Mouse (Mus musculus): ENCODE results near the gene Tcf7l1. TPM values are rescaled to one million over a fixed set of nuclear protein-coding genes. Genes with fewer than 3 reads are reported as not detected.

The Tcf7l1 gene
- polyA plus RNA-seq, 1 experiment from 2014 or later: 48.8 TPM

GRCm38 (mm10) chr6:72711508-72712081 lies 77.5 kb downstream of the Tcf7l1 start:
- Histone ChIP-seq H3K4me2 (replicated peaks; ENCODE audit: low read depth, low read length) (no peak overlapping the region), H3K4me3 (ENCODE audit: low read length) (no peak overlapping the region), H3K27ac (ENCODE audit: low read depth, low read length) (peak overlapping the region; percentile 33; the same call in 1 of the 2 replicates), H3K4me1 (ENCODE audit: control insufficient read depth, insufficient read depth, low read length) (peaks cover 29% of the 10 kb centered on the region), H3K9me3 (ENCODE audit: control insufficient read depth, low read length) (no peaks in the 10 kb centered on the region), H3K9ac (ENCODE audit: low read depth, low read length) (no peak overlapping the region), H3K27me3 (ENCODE audit: control insufficient read depth, insufficient read depth, low read length) (no peaks in the 10 kb centered on the region), H3K36me3 (ENCODE audit: control insufficient read depth, insufficient read depth, low read length) (no peaks in the 10 kb centered on the region)
- WGBS: 16% methylated on average over 8 of the region's 8 CpGs
- peak; percentile 37 for ATAC-seq (ENCODE audit: low FRiP score, low TSS enrichment)

GRCm38 (mm10) chr6:72710897-72711507 lies 78.1 kb downstream of the Tcf7l1 start:
- H3K9me3 ChIP-seq (ENCODE audit: control insufficient read depth, low read length): no peaks in the 10 kb centered on the region
- H3K27ac ChIP-seq (ENCODE audit: low read depth, low read length): no peak overlapping the region
- peaks cover 29% of the 10 kb centered on the region for H3K4me1 ChIP-seq (ENCODE audit: control insufficient read depth, insufficient read depth, low read length)
- H3K27me3 ChIP-seq (ENCODE audit: control insufficient read depth, insufficient read depth, low read length): no peaks in the 10 kb centered on the region
- H3K4me3 ChIP-seq (ENCODE audit: low read length): no peak overlapping the region
- WGBS: 58% methylated on average over 10 of the region's 10 CpGs
- H3K9ac ChIP-seq (ENCODE audit: low read depth, low read length): no peak overlapping the region
- no peak for ATAC-seq (ENCODE audit: low FRiP score, low TSS enrichment)
- no peaks in the 10 kb centered on the region for H3K36me3 ChIP-seq (ENCODE audit: control insufficient read depth, insufficient read depth, low read length)
- H3K4me2 ChIP-seq (replicated peaks; ENCODE audit: low read depth, low read length): no peak overlapping the region

- H3K4me1 ChIP-seq (ENCODE audit: control insufficient read depth, insufficient read depth, low read length): peaks cover 39% of the 10 kb centered on the region
- WGBS: 72% methylated on average over 5 of the region's 5 CpGs
- 0 out of 2 replicates have a peak, but pooled peaks cover 3% of the 10 kb centered on the region for H3K36me3 ChIP-seq (ENCODE audit: control insufficient read depth, insufficient read depth, low read length)
- H3K4me3 ChIP-seq (ENCODE audit: low read length): no peak overlapping the region
- no peaks in the 10 kb centered on the region for H3K27me3 ChIP-seq (ENCODE audit: control insufficient read depth, insufficient read depth, low read length)
- ATAC-seq (ENCODE audit: low FRiP score, low TSS enrichment): no peak
- H3K27ac ChIP-seq (ENCODE audit: low read depth, low read length): no peak overlapping the region
- no peaks in the 10 kb centered on the region for H3K9me3 ChIP-seq (ENCODE audit: control insufficient read depth, low read length)
- H3K4me2 ChIP-seq (replicated peaks; ENCODE audit: low read depth, low read length): no peak overlapping the region
- no peak overlapping the region for H3K9ac ChIP-seq (ENCODE audit: low read depth, low read length)
These were observed 89.5 kb downstream of the Tcf7l1 start for GRCm38 (mm10) chr6:72699467-72700126.

GRCm38 (mm10) chr6:72698559-72698958 lies 90.5 kb downstream of the Tcf7l1 start:
- Histone ChIP-seq H3K9ac (ENCODE audit: low read depth, low read length) (no peak overlapping the region), H3K9me3 (ENCODE audit: control insufficient read depth, low read length) (no peaks in the 10 kb centered on the region), H3K27me3 (ENCODE audit: control insufficient read depth, insufficient read depth, low read length) (no peaks in the 10 kb centered on the region), H3K4me3 (ENCODE audit: low read length) (no peak overlapping the region), H3K27ac (ENCODE audit: low read depth, low read length) (no peak overlapping the region), H3K4me2 (replicated peaks; ENCODE audit: low read depth, low read length) (no peak overlapping the region), H3K36me3 (ENCODE audit: control insufficient read depth, insufficient read depth, low read length) (0 out of 2 replicates have a peak, but pooled peaks cover 3% of the 10 kb centered on the region), H3K4me1 (ENCODE audit: control insufficient read depth, insufficient read depth, low read length) (peaks cover 42% of the 10 kb centered on the region)
- 92% methylated on average over 5 of the region's 5 CpGs for WGBS
- no peak for ATAC-seq (ENCODE audit: low FRiP score, low TSS enrichment)

- H3K9ac ChIP-seq (ENCODE audit: low read depth, low read length): no peak overlapping the region
- 0 out of 2 replicates have a peak, but pooled peaks cover 3% of the 10 kb centered on the region for H3K36me3 ChIP-seq (ENCODE audit: control insufficient read depth, insufficient read depth, low read length)
- no peak overlapping the region for H3K4me2 ChIP-seq (replicated peaks; ENCODE audit: low read depth, low read length)
- no peaks in the 10 kb centered on the region for H3K27me3 ChIP-seq (ENCODE audit: control insufficient read depth, insufficient read depth, low read length)
- H3K9me3 ChIP-seq (ENCODE audit: control insufficient read depth, low read length): no peaks in the 10 kb centered on the region
- H3K27ac ChIP-seq (ENCODE audit: low read depth, low read length): peak overlapping the region; percentile 64; the same call in 1 of the 2 replicates
- peaks cover 59% of the 10 kb centered on the region for H3K4me1 ChIP-seq (ENCODE audit: control insufficient read depth, insufficient read depth, low read length)
- peak; percentile 86 for ATAC-seq (ENCODE audit: low FRiP score, low TSS enrichment)
- no peak overlapping the region for H3K4me3 ChIP-seq (ENCODE audit: low read length)
- 11% methylated on average over 11 of the region's 11 CpGs for WGBS
These were observed 92.3 kb downstream of the Tcf7l1 start for GRCm38 (mm10) chr6:72696601-72697335.

- no peak overlapping the region for H3K4me3 ChIP-seq (ENCODE audit: low read length)
- no peak overlapping the region for H3K4me2 ChIP-seq (replicated peaks; ENCODE audit: low read depth, low read length)
- 42% methylated on average over 10 of the region's 10 CpGs for WGBS
- no peak for ATAC-seq (ENCODE audit: low FRiP score, low TSS enrichment)
- no peaks in the 10 kb centered on the region for H3K36me3 ChIP-seq (ENCODE audit: control insufficient read depth, insufficient read depth, low read length)
- H3K27me3 ChIP-seq (ENCODE audit: control insufficient read depth, insufficient read depth, low read length): no peaks in the 10 kb centered on the region
- H3K9ac ChIP-seq (ENCODE audit: low read depth, low read length): no peak overlapping the region
- peaks cover 75% of the 10 kb centered on the region for H3K4me1 ChIP-seq (ENCODE audit: control insufficient read depth, insufficient read depth, low read length)
- H3K27ac ChIP-seq (ENCODE audit: low read depth, low read length): peak overlapping the region; percentile 62; the same call in 1 of the 2 replicates
- H3K9me3 ChIP-seq (ENCODE audit: control insufficient read depth, low read length): no peaks in the 10 kb centered on the region
These were observed 94.3 kb downstream of the Tcf7l1 start for GRCm38 (mm10) chr6:72694791-72695204.

- 40% methylated on average over 5 of the region's 5 CpGs for WGBS
- no peak overlapping the region for H3K4me2 ChIP-seq (replicated peaks; ENCODE audit: low read depth, low read length)
- no peaks in the 10 kb centered on the region for H3K27me3 ChIP-seq (ENCODE audit: control insufficient read depth, insufficient read depth, low read length)
- no peak overlapping the region for H3K4me3 ChIP-seq (ENCODE audit: low read length)
- H3K9me3 ChIP-seq (ENCODE audit: control insufficient read depth, low read length): no peaks in the 10 kb centered on the region
- peak overlapping the region; percentile 62; the same call in 1 of the 2 replicates for H3K27ac ChIP-seq (ENCODE audit: low read depth, low read length)
- H3K36me3 ChIP-seq (ENCODE audit: control insufficient read depth, insufficient read depth, low read length): no peaks in the 10 kb centered on the region
- no peak for ATAC-seq (ENCODE audit: low FRiP score, low TSS enrichment)
- H3K4me1 ChIP-seq (ENCODE audit: control insufficient read depth, insufficient read depth, low read length): peaks cover 76% of the 10 kb centered on the region
- H3K9ac ChIP-seq (ENCODE audit: low read depth, low read length): no peak overlapping the region
These were observed 94.8 kb downstream of the Tcf7l1 start for GRCm38 (mm10) chr6:72694047-72694790.

GRCm38 (mm10) chr6:72692469-72692868 lies 96.6 kb downstream of the Tcf7l1 start:
- no peak overlapping the region for H3K27ac ChIP-seq (ENCODE audit: low read depth, low read length)
- H3K27me3 ChIP-seq (ENCODE audit: control insufficient read depth, insufficient read depth, low read length): no peaks in the 10 kb centered on the region
- H3K36me3 ChIP-seq (ENCODE audit: control insufficient read depth, insufficient read depth, low read length): no peaks in the 10 kb centered on the region
- no peaks in the 10 kb centered on the region for H3K9me3 ChIP-seq (ENCODE audit: control insufficient read depth, low read length)
- no peak overlapping the region for H3K4me2 ChIP-seq (replicated peaks; ENCODE audit: low read depth, low read length)
- 73% methylated on average over 6 of the region's 6 CpGs for WGBS
- no peak for ATAC-seq (ENCODE audit: low FRiP score, low TSS enrichment)
- H3K4me3 ChIP-seq (ENCODE audit: low read length): no peak overlapping the region
- peaks cover 68% of the 10 kb centered on the region for H3K4me1 ChIP-seq (ENCODE audit: control insufficient read depth, insufficient read depth, low read length)
- no peak overlapping the region for H3K9ac ChIP-seq (ENCODE audit: low read depth, low read length)

Data from kidney, embryonic 14.5 days (tissue).